Mouse (Mus musculus): ENCODE data around the gene Galnt17.

Gene Galnt17

DNA sequence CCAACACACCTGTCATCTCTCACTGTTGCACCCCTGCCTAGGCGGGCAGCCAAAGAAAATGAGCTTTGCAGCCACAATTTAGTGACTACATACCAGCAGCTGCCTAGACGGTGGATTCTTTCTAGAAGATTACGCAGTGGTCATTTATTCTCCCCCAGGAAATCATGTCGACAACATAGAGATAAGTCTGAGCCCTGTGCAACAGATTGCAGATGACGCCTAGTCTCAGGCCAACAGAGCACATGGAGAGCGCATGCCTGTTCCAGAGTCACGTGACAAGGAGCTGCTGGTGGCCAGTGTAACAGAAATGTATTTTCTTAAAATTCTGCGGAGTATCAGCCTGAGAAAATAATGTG lies 380.5 kb downstream of the Galnt17 start:
- DNase-seq (ENCODE audit: low read depth, low spot score): no peak

DNA sequence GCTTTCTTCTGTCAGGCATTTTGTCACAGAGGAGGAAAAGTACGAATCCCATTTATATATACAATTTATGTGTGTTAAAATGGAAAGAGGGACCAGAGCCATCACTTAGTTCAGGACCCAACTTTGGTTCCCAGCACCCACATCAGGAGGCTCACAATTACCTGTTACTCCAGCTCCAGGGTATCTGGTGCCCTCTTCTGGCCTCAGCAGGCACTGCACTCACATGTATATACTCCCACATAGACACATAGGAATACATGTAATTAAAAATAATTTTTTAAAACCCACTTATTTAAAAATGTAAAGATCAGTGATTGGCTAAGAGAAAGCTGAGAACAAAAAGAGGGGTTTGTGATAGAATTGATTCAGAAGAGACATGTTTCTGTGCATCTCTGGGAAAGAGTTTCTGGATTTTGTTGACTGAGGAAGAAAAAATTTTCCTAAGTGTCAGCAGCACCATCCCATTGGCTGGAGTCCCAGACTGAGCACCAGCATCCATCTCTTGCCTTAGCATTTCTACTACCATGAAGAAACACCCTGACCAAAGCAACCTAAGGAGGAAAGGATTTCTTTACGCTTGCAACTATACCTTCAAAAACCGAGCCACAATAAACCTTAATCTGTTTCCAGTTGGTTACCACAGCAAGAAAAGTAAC lies 381.0 kb downstream of the Galnt17 start:
- no peak for DNase-seq (ENCODE audit: low read depth, low spot score)

DNA sequence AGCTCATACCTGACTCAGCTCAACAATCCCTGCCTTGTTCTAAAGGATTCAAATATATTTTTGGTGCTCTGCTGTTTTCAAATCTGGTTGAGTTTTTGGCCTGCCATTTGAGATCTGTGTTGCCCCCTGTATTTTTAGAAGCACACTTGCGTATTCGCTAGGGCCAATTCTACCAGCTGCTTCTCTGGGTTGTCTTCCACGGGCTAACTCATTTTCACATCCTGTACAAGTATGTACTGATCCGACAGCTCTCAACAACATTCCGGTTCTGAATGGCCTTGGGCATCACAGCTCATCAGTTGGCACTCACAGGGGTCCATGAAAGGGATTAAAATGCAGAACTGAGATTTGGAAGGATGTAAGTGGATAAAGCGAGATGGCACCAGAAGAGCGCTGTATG lies 382.6 kb downstream of the Galnt17 start:
- no peak for DNase-seq (ENCODE audit: low read depth, low spot score)

DNA sequence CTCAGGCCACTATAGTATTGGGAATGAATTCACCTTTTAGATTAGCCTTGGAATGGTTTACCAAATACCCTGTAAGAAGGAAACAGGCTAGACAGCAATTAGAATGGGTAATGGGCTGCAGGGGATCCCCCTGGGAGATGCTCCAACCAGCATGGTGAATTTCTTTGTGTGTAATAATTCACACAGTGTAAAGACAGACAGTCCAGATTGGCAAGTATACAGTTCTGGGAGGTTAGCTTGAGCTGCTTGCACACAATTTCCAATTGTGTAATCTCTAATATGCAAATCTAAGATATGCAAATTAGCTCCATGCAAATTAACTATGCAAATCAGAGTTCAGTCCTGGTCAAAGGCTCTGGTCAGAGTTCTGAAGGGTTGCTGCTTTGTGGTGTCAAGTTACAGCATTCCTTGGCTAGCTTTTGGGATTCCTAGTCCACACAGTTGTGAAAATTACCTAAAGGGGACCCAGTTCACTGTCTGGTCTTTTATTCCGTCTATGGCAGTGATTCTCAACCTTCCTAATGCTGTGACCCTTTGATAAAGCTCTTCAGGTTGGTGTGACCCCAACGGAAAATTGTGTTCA lies 384.0 kb downstream of the Galnt17 start:
- no peak for DNase-seq (ENCODE audit: low read depth, low spot score)

DNA sequence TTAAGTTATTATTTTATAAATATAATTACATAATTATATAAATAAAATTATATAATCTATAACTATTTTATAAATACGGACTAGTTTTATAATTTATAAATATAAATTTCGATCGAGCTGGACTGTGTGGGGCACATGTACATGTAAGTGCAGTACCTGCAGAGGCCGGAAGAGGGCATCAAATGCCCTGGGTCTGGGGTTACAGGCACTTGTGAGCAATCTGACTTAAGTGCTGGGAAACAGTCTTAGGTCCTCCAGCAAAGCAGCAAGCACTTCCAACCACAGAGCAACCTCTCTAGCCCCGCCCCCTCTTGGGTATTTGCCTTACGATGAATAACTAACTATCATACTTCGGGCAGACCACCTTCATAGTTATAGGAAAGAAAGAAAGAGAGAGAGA lies 388.3 kb downstream of the Galnt17 start:
- DNase-seq (ENCODE audit: low read depth, low spot score): no peak

DNA sequence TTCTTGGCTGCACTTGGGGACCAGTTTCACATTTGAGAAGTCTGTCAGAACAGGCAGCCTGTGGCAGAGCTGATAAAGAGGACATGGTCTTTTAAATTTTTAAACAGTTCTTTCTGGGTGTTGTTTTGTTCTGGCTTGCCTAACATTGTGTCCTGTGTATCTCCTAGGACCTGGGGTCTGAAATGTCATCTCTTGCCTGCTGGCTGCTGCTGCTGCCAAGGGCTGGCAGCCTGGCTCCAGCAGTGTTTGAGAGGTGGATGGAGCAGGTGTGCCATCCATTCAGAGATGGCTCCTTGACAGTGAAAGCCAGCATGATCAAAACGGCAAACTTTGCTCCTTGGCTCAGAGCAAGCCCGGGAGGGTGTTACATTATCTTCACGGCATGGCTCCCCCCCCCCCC lies 393.7 kb downstream of the Galnt17 start:
- no peak for DNase-seq (ENCODE audit: low read depth, low spot score)

DNA sequence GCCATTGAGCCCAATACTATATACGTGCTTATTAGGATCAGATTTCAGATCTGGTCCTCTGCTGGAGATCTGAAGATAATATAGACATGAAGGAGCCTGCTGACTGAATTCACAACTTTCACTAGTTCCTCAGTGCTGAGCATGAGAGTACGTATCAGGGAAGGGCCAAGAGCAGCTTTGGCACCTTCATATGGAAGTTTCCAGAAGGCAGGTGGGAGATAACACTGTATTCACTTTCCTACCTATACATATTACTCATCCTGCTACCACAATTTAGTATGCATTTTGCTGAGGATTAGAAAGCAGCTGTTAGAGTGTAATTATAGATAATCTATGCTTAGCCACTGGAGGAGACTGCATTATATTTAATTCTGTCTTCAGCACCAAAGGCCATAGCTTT lies 396.7 kb downstream of the Galnt17 start:
- no peak for DNase-seq (ENCODE audit: low read depth, low spot score)

DNA sequence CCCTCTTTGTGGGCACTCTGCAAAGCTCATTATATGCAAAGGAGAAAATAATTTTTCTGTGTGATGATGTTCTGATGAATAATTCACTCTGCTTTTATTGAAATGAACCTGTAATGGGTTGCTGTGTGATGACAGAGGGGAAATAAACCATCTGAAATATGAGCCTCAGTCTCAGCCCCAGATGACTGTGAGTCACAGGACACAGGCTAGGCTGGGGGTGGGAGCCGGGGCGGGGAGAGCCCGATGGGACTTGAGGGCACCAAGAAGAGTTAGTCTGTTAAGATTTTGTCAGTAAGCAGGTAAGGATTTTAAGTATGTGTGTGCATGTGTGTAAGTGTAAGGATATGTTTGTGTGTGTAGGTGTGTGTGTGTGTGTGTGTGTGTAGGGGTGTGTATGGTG lies 406.6 kb downstream of the Galnt17 start:
- no peak for DNase-seq (ENCODE audit: low read depth, low spot score)

DNA sequence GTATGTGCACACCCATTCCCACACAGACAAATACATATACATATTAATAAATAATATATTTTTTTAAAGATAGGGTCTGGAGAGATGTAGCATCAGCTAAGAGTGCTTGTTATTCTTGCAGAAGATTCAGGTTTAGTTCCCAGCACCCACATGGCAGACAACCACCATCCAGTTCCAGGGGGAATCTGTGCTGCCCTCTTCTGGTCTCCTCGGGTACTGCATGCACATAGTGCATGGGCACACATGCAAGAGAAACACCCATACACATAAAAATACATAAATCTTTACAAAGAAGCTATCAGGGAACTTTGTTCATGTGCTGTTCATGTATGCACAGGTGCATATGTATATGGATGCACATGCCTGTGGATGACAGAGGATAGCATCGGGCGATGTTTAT lies 412.3 kb downstream of the Galnt17 start:
- no peak for DNase-seq (ENCODE audit: low read depth, low spot score)

DNA sequence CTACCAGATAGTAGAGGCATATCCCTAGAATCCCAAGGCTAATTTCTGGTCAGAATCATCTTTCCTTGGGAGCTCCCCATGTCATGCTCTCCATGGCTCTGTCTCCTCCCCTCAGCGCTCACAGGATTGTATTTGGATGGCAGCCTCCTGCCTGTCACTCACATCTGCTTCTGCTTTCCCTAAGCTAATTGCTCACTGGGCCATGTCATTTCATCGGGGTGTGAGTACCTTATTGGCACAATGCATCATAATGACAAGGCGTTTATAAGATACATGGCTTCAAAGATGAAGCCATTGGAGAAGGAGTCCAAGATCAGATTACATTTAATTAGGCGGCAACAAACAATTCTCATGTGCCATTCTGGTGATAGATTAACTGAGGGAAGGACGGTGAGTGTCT lies 416.6 kb downstream of the Galnt17 start:
- no peak for DNase-seq (ENCODE audit: low read depth, low spot score)

DNA sequence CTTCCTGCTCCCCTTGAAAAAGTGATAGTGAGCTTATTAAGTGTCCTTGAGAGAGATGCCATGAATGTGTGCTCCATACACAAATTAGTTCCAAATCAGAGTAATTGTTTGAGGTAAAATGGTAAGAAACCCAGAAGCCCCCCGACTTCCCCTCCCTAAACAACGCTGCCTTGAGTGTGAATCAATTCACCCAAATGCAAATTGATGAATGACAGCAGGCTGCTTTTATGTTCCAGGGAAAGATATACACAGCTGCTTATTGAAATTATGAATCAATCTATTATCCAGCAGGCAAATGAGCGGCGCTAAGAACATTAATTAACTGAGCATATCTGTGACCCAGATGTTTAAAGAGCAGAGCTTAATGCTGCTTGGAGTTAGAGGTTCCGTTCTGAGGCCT lies 428.0 kb downstream of the Galnt17 start:
- DNase-seq (ENCODE audit: low read depth, low spot score): no peak

DNA sequence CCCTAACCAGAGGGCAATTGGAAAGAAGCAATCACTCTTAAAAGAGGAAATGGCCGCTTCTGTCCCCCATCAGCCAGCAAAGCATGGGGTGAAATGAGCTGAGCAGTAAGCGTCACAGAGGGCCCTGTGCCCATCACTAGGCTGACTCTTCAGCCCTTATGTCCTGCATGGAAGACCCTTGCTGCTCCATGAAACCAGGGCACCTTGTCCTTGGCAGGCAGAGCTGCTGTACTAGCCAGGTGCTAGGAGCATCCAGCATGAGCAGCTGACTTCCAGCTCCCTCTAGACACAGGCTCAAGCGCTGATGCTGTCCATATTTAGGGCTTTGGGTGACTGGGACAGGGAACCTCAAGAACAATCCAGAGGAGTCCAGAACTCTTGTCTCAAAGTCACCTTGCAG lies 432.9 kb downstream of the Galnt17 start:
- no peak for DNase-seq (ENCODE audit: low read depth, low spot score)

DNA sequence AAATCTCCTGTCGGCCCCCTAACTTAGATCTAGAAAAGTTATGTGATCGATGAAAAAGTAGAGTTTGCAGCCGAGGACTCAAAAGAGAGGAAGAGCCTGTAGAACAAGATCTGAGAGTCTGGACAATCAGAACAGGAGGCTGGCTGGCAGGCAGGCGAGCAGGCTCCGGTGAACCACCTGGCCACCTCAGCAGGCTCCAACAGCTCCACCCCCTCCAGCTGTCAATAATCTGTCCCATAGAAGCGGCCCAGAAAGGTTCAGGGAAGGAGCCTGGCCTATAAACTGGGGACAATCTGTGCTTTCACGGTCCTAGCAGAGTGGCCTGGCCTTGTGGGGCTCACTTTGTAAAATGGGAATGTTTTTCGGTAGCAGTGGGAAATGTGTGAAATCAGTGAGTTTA lies 437.2 kb downstream of the Galnt17 start:
- DNase-seq (ENCODE audit: low read depth, low spot score): no peak

DNA sequence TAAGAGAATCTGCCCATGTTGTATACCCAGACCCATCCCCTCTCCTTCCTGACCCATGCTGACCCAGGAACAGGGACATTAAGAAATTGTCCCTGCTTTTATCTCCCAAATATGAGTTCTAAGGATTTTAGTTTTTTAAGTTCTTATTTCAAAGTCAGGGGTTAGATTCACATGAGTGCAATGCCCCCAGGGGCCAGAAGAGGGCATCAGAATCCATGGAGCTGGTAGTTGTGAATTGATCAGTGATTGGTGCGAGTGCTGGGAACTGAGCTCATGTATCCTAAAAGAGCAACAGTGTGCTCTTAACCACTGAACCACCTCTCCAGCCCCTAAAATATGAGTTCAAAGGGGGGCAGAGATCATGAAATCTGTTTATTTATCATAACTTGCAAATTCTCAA lies 438.4 kb downstream of the Galnt17 start:
- DNase-seq (ENCODE audit: low read depth, low spot score): no peak

DNA sequence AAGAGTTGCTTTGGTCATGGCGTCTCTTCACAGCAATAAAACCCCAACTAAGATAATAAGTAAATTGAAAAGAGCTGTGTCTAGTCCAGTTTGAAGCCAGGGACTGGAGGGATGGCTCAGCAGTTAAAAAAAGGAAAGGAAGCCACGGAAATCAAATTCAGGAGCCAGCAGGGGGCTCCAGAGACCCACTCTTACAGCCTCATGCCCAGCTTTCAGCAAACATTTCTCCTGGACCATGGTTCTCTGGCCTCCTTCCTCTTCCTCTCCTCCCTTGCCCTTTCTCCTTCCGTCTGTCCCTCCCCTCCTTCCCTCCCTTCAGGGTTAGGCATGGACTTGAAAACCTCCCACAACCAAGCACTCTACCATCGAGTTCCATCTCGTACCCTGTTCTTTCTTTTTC lies 446.0 kb downstream of the Galnt17 start:
- DNase-seq (ENCODE audit: low read depth, low spot score): no peak

DNA sequence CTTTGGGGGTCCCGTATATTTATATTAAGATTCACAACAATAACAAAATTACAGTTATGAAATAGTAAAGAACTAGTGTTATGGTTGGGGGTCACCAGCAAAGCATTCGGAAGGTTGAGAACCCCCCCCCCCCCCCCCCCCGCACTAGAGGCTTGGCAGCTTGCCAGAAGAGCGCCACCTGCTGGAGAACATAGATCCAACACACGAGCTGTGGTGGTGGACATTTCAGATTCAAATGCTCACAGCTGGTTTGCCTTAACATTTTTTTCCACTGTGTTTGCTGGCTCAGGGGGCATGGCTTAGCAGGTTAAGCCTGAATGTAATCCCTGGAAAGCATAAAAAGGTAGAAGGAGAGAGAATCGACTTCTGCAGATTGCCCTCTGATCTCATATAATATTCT lies 448.6 kb downstream of the Galnt17 start:
- DNase-seq (ENCODE audit: low read depth, low spot score): no peak

DNA sequence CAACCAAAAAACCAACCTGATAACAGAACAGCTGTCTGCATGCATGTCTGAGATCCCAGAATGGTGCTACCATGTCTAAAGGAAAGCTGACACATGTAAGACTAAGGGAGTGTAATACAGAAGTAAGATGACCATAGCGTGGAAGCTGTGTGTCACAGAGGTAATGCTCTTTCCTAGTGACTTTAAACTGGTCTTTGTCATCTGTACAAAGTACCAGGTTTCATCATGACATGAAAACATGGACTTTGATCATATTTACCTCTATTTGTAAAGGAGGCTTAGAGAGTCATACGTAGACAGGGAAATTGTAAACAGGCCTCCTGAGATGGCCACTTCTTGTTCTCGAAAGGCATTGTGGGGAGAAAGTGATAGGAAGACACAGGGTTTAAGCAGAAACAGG lies 449.6 kb downstream of the Galnt17 start:
- no peak for DNase-seq (ENCODE audit: low read depth, low spot score)

DNA sequence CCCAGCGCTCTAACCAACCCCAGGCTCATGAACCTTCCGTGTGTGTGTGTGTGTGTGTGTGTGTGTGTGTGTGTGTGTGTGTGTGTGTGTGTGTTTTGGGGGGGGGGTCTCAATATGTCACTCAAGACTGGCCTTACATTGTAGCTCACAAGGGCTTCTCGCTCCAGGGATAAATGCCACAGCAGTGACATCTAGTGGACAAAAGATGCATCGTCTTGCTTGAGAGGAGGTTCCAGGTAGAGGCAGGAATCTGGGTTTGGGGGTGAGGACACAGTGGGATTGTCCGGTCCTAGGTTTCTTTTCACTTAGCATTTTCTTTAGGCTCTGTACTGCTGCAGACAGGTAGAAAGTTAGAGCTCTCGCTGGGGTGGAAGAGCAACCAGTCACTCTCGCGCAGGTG lies 450.1 kb downstream of the Galnt17 start:
- DNase-seq (ENCODE audit: low read depth, low spot score): no peak

DNA sequence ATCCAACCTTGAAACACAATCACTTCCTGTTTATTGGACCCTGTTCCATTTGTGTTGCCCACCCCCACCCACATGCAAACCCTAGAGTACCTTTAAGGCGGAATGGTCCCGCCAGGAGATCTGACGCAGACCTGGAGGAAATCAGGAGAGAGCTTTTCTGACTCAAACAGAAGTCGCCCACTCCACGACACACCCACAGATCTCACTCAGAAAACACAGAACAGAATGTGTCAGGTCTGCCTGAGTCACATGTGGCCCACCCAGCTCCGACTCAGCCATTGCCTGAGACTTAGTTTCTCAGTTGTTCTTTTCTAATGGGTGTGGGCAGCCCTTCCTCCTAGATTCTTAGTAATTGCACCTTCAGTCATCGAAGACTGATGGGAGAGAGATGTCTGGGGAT lies 453.9 kb downstream of the Galnt17 start:
- no peak for DNase-seq (ENCODE audit: low read depth, low spot score)

DNA sequence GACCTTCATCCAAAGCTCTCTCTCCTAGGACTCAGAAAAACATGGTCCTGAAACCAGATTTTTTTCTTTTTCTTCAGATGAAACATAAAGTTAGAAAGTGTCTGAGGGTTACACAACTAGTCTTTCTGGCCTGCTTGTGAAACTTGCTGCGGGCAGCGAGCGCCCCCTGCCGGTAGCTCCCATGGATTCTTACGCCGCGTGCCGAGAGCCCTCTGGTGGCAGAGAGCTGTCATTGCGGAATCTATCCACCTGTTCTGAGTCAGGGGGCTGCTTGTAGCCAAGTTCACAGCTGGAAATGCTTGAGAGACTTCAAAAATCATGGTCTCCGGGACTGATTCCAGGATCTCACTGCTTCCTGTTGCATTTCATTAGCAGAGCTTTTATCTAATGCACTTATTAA lies 454.9 kb downstream of the Galnt17 start:
- DNase-seq (ENCODE audit: low read depth, low spot score): peak; percentile 69

DNA sequence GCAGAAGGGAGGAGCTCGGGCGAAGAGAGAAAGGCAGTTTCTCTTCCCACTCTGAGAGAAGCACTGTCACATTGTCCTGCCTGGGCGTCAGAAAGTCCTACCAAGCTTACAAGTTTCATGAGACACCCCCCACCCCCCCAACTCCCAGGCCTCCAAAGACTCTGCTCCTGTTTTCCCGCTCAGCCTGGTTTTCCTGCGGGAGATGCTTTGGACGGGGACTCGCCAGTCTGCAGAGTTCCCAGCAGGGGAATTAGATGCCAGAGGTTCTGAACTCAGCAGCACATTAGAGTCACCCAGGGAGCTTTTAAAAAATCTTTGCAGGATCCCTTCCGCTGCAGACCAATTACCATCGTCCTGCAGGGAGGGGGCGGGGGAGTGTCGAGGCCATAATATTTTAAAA lies 456.1 kb downstream of the Galnt17 start:
- DNase-seq (ENCODE audit: low read depth, low spot score): no peak

DNA sequence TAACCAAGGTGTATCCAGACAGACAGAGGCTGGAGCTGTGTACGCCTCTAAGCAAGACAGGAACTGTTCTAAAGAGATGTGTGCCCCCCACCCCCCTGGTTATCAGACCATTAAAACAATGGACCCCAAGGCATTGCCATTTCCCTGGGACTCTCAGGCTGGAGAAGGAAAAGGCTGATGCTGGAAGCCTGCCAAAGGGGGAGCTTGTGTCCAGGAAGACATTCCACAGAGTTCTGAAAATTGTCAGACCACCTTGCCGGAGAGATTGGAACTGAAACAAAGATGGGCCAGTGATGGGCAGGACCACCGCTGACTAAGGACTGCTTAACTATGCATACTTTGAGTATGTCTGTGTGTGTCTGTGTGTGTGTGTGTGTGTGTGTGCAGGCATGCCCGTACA lies 458.7 kb downstream of the Galnt17 start:
- no peak for DNase-seq (ENCODE audit: low read depth, low spot score)

DNA sequence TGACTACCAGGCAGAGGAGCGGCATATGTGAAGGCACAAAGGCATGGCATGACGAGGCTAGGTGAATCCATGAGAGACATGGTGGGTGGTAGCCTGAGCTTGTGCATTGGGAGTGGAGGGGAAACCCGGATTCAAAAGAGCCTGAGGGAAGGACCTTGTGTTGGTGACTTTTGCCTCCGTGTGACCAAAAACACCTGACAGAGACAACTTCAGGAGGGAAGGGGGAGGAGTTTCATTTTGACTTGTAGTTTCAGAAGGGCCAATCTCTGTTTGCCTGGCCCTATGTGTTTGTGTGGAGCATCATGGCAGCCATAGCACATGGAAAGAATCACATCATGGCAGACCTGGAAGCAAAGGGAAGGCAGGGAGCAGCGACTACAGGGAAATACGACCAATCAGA lies 459.7 kb downstream of the Galnt17 start:
- DNase-seq (ENCODE audit: low read depth, low spot score): no peak

DNA sequence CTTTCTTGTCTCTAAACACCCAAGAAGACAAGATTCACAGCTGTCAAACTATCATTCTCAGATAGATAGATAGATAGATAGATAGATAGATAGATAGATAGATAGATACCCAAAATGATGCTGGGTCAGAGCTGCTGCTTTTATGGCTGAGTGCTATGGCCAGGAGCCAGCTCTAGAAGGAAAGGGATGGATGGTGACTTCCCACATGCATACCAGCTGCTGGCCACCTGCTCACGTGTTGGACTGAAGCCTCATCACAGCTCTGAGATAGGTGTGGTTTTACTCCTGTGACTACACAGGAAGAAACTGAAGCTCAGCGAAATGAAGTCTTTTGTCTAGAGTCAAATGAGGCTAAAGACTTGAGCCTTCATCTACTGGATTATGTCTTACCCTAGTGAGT lies 482.5 kb downstream of the Galnt17 start:
- DNase-seq (ENCODE audit: low read depth, low spot score): no peak
